Mouse (Mus musculus): ENCODE results near the gene Igfbp7. TPM values are rescaled to one million over a fixed set of nuclear protein-coding genes. Genes with fewer than 3 reads are reported as not detected.
A peak's percentile ranks its signal among the peaks of the same experiment; 100 is the strongest.
"Not testable (repeated sequence)": the region's sequence is repeated elsewhere in the genome, so short reads cannot be mapped to it uniquely, and the experiment has no call there.

Gene Igfbp7
- total RNA-seq (2022) = 10 to 100 TPM; 19.3 to 31.5 (median 25.8) TPM

DNA sequence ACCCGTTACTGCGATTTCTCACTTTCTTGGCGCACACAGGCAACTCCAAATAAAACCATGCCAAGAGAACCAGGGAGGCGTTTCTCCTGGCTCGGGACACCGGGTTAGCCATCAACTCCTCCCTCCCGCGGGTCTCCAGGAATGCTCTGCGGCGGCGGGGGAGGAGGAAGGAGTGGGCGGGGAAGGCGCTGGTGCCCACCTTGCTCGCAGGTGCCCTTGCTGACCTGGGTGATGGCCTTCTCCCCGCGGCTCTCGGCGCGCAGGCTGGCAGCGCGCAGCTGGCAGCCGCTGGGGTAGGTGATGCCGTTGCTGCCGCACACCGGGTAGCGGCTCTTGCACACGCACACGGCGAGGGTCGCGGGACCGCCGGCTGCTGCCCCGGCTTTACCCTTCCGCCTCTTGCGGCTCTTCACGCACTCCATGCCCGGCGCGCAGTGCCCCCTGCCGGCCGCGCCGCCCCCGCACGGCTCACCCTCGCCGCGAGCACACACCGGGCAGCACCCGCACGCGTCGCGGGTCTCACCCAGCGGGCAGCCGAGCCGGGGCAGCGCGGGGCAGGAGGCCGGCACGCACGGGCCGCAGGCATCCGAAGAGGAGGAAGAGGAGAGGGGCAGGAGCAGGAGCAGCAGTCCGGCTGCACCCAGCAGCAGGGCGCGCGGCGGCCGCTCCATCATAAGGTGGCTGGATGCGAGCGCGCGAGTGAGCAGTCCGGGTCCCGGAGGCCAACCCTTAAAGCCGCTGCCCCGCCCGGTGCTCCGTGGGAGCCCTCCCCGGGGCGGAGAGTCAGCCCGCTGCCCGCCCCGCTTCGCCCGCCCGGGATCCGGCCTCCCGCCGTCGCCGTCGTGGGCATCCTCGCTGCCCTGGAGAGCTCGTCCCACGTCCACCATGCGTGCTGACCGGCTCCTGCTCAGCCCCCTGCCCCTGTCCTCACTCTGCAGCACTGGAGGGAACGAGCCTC, at the start of gene Igfbp7:
Gene Igfbp7 (minus strand): TSS at position 701 of the 958 bp plus-strand sequence.
- DNase-seq (ENCODE audit: low spot score in 2 of 2) = peak in 1 of 2 experiments; percentile 25

DNA sequence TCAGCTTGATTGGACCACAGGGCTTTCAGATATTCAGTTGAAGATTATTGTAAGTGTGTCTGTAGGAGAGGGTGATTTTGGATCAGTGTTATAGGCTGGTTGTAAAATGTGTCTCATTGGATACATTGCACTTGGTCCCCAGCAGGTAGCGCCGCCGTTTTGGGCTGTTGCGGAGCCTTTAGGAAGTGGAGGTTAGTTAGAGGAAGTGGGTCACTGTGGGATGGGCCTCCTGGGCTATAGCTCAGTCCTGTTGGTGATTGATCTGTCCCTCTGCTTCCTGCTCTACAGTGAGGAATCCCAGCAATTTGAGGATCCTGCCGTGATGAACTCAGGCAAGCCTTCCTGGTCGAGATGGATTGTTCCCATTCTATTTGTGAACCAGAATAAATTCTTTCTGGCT, 44.3 kb upstream of the Igfbp7 start:
- no peak for DNase-seq (ENCODE audit: low spot score in 2 of 2)

DNA sequence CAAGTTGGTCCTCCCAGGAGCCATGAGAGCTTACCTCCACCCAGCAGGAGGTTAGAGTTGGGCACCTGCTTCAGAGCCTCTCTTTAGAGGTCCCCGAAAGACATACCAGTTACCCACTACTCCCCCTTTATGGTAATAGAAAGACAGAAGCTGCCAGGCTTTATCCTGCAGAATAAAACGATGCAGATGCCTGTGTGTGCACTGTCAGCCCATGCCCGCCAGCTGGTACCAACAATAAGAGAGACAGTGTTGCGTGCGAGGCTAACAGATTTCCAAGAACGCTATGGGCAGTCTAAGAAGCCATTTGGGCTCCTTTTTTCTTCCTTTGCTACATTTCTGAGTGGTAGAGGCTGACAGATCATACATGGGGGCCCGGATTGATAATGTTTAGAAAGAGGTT, 41.7 kb upstream of the Igfbp7 start:
- peak in 1 of 2 experiments; percentile 28 for DNase-seq (ENCODE audit: low spot score in 2 of 2)

DNA sequence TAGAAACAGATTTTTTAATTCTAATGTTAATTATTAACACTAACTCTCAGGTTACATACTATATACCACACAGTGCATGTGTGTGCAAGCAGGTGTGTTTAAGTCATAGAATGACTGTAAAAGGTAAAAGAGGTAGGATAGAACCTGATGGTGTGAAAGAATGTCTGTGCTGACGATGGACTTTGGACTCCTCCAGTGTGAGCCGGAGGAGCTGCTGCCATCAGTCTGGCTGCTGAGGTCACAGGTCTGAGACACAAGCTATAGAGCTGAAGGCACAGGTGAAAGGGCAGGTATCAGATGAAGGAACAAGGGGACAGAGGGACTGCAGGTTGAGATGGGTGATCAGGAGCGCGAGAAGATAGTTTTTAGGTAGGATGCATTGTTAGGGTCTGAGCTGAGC, 37.6 kb upstream of the Igfbp7 start:
- DNase-seq (ENCODE audit: low spot score in 2 of 2) = no peak

GRCm38 (mm10) chr5:77443889-77444573, 36.2 kb upstream of the Igfbp7 start:
- DNase-seq (ENCODE audit: low spot score in 2 of 2) = no peak

DNA sequence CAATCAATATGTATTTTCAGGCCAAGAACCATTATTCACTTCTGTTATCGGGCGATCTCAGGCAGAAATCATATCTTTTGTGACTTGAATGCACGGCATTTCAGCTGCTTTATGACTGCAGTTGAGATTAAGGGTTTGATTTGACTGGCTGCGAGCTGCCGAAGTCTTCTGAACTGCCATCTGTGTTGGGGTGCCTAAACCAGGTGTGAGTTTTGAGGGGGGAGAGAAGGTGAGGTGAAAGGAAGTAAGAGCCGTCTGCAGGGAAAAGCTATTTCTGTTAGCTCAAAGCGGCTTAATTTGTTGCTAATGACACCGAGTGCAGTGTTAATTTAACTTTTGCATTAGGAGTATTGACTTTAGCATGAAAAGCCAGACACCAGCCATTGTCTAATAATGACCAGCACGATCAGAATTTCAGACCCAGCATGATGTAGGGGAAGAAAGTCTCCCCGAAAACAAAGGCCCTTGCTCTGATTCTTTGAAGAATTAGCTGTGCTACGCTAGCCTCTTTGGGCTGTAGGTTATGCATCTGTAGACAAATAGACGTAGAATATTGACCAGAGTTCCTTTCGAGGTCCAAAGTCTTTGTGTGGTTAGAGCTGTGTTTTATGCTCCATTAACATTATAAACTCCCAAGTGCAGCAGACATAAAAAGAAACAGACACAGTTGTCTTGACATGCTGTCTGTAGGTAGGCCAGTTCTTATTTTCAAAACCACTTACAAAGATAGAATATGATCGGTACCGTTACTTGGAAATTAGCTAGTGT, 35.2 kb upstream of the Igfbp7 start:
- no peak for DNase-seq (ENCODE audit: low spot score in 2 of 2)

GRCm38 (mm10) chr5:77436308-77436707, 28.5 kb upstream of the Igfbp7 start:
- DNase-seq (ENCODE audit: low spot score in 2 of 2) = no peak

GRCm38 (mm10) chr5:77434060-77434459, 26.2 kb upstream of the Igfbp7 start:
- no peak for DNase-seq (ENCODE audit: low spot score in 2 of 2)

DNA sequence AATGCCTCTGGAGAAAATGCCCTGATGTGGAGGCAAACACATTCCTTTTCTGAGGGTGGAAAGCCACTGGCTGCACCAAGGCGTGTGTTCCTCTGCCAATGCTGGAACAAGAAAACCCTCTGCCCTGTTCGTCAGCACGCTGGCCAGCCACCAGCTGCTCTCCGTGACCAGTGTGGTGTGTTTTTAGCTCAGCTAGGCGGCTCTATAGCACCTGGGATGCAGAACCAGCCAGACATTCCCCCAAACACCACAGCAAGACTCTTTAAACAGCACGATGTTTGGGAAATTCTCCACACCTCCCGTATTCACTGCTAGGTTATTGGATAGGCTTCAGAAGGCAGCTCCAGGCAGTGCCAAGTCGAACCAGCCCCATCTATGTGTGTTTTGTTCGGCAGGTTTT, 25.7 kb upstream of the Igfbp7 start:
- peak; percentile 21 to 25 for DNase-seq (ENCODE audit: low spot score in 2 of 2)

DNA sequence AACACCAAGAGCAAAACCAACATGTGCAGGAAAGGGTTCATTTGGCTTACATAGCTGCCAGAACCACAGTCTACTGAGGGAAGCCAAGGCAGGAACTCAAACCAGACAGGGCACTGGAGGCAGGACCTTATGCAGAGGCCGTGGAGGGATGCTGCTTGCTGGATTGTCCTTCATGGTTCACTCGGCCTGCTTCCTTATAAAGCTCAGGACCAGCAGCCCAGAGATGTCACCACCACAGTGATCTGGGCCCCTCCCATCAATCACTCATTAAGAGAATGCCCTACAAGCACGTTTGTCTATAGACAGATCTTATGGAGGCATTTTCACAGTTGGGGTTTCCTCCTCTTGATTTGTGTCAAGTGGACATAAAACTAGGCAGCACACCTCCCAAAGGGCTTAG, 25.3 kb upstream of the Igfbp7 start:
- no peak for DNase-seq (ENCODE audit: low spot score in 2 of 2)

DNA sequence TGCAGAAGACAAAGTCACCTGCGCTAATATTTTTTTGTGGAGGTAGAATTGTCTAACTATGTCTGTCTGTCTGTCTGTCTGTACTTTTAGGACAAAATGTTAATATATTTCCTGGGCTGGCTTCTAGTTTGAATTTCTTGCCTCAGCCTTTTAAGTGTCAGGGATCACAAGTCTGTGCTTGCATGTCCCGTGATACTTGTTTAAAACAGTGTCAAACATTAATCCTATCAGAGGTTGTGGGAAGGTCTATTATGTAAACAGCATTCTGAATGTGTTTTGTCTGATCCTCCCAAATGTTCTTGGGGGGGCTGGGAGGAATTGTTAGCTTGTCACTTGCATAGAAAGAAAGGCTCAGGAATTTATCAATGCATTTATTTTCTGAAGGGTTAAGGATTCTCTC, 24.6 kb upstream of the Igfbp7 start:
- DNase-seq (ENCODE audit: low spot score in 2 of 2) = no peak

GRCm38 (mm10) chr5:77431068-77431467, 23.2 kb upstream of the Igfbp7 start:
- no peak for DNase-seq (ENCODE audit: low spot score in 2 of 2)

DNA sequence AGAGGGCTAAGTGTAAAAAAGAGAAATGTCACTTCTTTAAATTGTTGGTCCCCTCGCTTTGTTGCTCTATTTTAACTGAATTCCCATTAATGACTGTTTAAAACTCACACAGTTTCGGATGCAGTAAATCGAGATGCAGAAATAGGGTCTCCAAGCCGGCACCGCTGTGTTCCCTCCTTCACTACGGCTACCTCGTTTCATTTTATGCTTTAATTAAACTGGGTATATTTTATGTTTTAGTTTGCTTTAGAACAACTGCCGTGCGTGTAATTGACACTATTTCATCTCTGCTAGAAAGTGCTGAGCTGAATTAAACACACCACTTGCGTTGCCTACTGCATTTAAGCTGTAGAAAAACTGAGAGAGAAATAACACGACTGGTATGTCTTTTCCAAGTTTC, 22.6 kb upstream of the Igfbp7 start:
- no peak for DNase-seq (ENCODE audit: low spot score in 2 of 2)

DNA sequence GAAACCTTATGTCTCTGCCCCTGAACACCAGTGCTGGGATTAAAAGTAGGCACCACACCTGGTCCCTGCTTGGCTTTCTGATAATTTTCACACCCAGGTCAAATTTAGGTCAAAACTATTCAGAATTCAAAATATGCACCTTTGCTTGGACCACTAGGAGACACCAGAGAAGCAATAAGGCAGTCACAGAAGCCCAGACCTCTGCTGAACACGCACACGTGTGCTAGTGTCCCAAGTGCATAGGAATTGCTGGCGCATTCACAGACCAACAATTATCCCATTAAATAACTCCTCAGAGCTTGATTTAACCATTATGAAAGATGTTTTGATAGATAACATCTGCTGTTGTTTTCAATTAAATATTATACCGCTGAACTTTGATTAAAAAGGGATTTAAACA, 22.2 kb upstream of the Igfbp7 start:
- no peak for DNase-seq (ENCODE audit: low spot score in 2 of 2)

GRCm38 (mm10) chr5:77428526-77428925, 20.7 kb upstream of the Igfbp7 start:
- no peak for DNase-seq (ENCODE audit: low spot score in 2 of 2)

- DNase-seq (ENCODE audit: low spot score in 2 of 2) = no peak
Measured at GRCm38 (mm10) chr5:77427986-77428385, 20.1 kb upstream of the Igfbp7 start.

- DNase-seq (ENCODE audit: low spot score in 2 of 2) = no peak
Measured at GRCm38 (mm10) chr5:77425721-77426500, 18.1 kb upstream of the Igfbp7 start.

GRCm38 (mm10) chr5:77419537-77419936, 11.7 kb upstream of the Igfbp7 start:
- DNase-seq (ENCODE audit: low spot score in 2 of 2) = not testable (repeated sequence)

GRCm38 (mm10) chr5:77416058-77416457, 8.2 kb upstream of the Igfbp7 start:
- no peak for DNase-seq (ENCODE audit: low spot score in 2 of 2)

GRCm38 (mm10) chr5:77408530-77408929, 689 bp upstream of the Igfbp7 start:
- DNase-seq (ENCODE audit: low spot score in 2 of 2) = no peak

- DNase-seq (ENCODE audit: low spot score in 2 of 2) = no peak
Measured at GRCm38 (mm10) chr5:77406371-77406871, 1.4 kb downstream of the Igfbp7 start.
